In the genomic region with DNA sequence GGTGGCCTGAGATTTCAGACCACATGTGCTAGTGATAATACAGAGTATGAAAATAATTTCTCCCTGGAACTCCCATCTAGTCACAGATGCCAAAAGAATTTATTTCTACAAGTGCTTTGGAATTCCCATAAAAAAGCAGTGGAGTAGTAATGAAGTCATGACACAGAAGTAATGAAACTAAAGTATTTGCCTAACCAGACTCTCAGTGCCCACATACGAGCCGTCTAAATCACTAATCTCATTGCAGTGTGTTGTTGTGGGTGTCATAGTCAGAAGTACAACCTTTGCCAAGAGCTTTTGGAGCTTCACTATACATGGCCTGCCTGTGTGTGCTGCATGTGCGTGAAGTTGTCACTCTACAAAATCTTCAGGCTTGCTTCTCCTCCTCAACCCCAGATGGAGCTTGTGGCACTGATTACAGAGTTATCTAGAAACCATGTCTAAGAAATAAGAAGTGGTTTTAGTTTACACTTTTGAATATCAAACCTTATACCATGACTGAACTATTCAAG, we compare ENCODE assay signal across 19 mouse cellular contexts.
DNase-seq lines count a peak whose midpoint lies in the region; ATAC-seq lines count a peak whose summit lies in the region.
"Had no signal": no experiment of that assay in that cellular context is flagged by ENCODE, and none has a peak within 500 bp of the region (broad histone marks: within the 10 kb centered on the region; RNA-seq: fewer than 3 reads in every experiment).

No protein-coding gene starts in this region.

- H3K9me3 ChIP-seq in forebrain, embryonic 16.5 days (ENCODE audit: control insufficient read depth, low read length), result no peaks in the 10 kb centered on the region
- no peaks in the 10 kb centered on the region for H3K9me3 ChIP-seq in forebrain, embryonic 15.5 days
- no peaks in the 10 kb centered on the region for H3K9me3 ChIP-seq in limb, embryonic 13.5 days
- H3K9me3 ChIP-seq in limb, embryonic 10.5 days (replicated peaks), result no peaks in the 10 kb centered on the region
- no peaks in the 10 kb centered on the region for H3K9me3 ChIP-seq in limb, embryonic 15.5 days
- H3K9me3 ChIP-seq: embryonic facial prominence, embryonic 13.5 days; forebrain, embryonic 12.5 days had no signal

- no peak overlapping the region for H3K4me3 ChIP-seq in forebrain, embryonic 16.5 days (replicated peaks; ENCODE audit: low read length)
- H3K4me3 ChIP-seq in forebrain, embryonic 15.5 days, result no peak overlapping the region
- no peak overlapping the region for H3K4me3 ChIP-seq in limb, embryonic 13.5 days
- no peak overlapping the region for H3K4me3 ChIP-seq in limb, embryonic 10.5 days
- no peak overlapping the region for H3K4me3 ChIP-seq in limb, embryonic 15.5 days
- H3K4me3 ChIP-seq: embryonic facial prominence, embryonic 13.5 days; forebrain, embryonic 12.5 days had no signal

- H3K27me3 ChIP-seq in forebrain, embryonic 16.5 days (replicated peaks; ENCODE audit: control insufficient read depth, insufficient read depth, low read length), result no peaks in the 10 kb centered on the region
- H3K27me3 ChIP-seq in forebrain, embryonic 15.5 days, result no peaks in the 10 kb centered on the region
- H3K27me3 ChIP-seq in limb, embryonic 13.5 days, result no peaks in the 10 kb centered on the region
- H3K27me3 ChIP-seq in limb, embryonic 10.5 days (ENCODE audit: low read depth, poor library complexity, severe bottlenecking), result no peaks in the 10 kb centered on the region
- no peaks in the 10 kb centered on the region for H3K27me3 ChIP-seq in limb, embryonic 15.5 days
- H3K27me3 ChIP-seq: embryonic facial prominence, embryonic 13.5 days; forebrain, embryonic 12.5 days had no signal

- DNase-seq in frontal cortex, postnatal 36 days (ENCODE audit: low spot score in 2 of 2), result no peak
- no peak for DNase-seq in limb, embryonic 10.5 days (ENCODE audit: low spot score)
- DNase-seq in cerebellum, adult 9-10 months, result no peak
- DNase-seq: adrenal gland, adult 2 months; adrenal gland, postnatal 10 days; adrenal gland, postnatal 25 days; cerebellum, adult 11 months; cerebellum, adult 18-20 months; cerebellum, adult 8-10 months; cerebellum, postnatal 10 days; cerebellum, postnatal 25 days had no signal

- WGBS in forebrain, embryonic 16.5 days, result 83% methylated on average over 3 of the region's 3 CpGs
- 83% methylated on average over 3 of the region's 3 CpGs for WGBS in forebrain, embryonic 15.5 days
- WGBS in limb, embryonic 13.5 days, result 39% methylated on average over 3 of the region's 3 CpGs
- WGBS in limb, embryonic 10.5 days, result 92% methylated on average over 3 of the region's 3 CpGs
- WGBS in limb, embryonic 15.5 days, result 23% methylated on average over 3 of the region's 3 CpGs

- no peaks in the 10 kb centered on the region for H3K4me1 ChIP-seq in forebrain, embryonic 16.5 days (replicated peaks; ENCODE audit: control insufficient read depth, insufficient read depth, low read length)
- H3K4me1 ChIP-seq in forebrain, embryonic 15.5 days, result no peaks in the 10 kb centered on the region
- peaks cover 5% of the 10 kb centered on the region for H3K4me1 ChIP-seq in limb, embryonic 13.5 days
- no peaks in the 10 kb centered on the region for H3K4me1 ChIP-seq in limb, embryonic 10.5 days
- H3K4me1 ChIP-seq in limb, embryonic 15.5 days, result peaks cover 3% of the 10 kb centered on the region; the same call in 1 of the 2 replicates
- H3K4me1 ChIP-seq: forebrain, embryonic 12.5 days had no signal

- no peak overlapping the region for H3K27ac ChIP-seq in forebrain, embryonic 16.5 days (ENCODE audit: low read length)
- no peak overlapping the region for H3K27ac ChIP-seq in forebrain, embryonic 15.5 days (replicated peaks)
- H3K27ac ChIP-seq in limb, embryonic 13.5 days, result no peak overlapping the region
- no peak overlapping the region for H3K27ac ChIP-seq in limb, embryonic 10.5 days
- H3K27ac ChIP-seq in limb, embryonic 15.5 days, result no peak overlapping the region
- H3K27ac ChIP-seq: embryonic facial prominence, embryonic 13.5 days; forebrain, embryonic 12.5 days had no signal

- H3K9ac ChIP-seq in forebrain, embryonic 16.5 days (replicated peaks; ENCODE audit: low read depth, low read length), result no peak overlapping the region
- no peak overlapping the region for H3K9ac ChIP-seq in forebrain, embryonic 15.5 days (replicated peaks)
- no peak overlapping the region for H3K9ac ChIP-seq in limb, embryonic 13.5 days
- H3K9ac ChIP-seq in limb, embryonic 15.5 days, result no peak overlapping the region
- H3K9ac ChIP-seq: embryonic facial prominence, embryonic 13.5 days; forebrain, embryonic 12.5 days had no signal

- peak; percentile 51 for ATAC-seq in forebrain, embryonic 16.5 days
- no peak; the same call in 1 of the 2 replicates for ATAC-seq in forebrain, embryonic 15.5 days (replicated peaks)
- ATAC-seq in frontal cortex, adult (ENCODE audit: low TSS enrichment), result peak; percentile 67
- ATAC-seq in limb, embryonic 13.5 days (ENCODE audit: low FRiP score, low read depth), result peak; percentile 36; the same call in 1 of the 2 replicates
- ATAC-seq in limb, embryonic 15.5 days (ENCODE audit: insufficient number of reproducible peaks, low FRiP score, low TSS enrichment, low read depth), result peak; percentile 58; the same call in 1 of the 2 replicates
- ATAC-seq: forebrain, embryonic 14.5 days had no signal

- peaks cover 3% of the 10 kb centered on the region; the same call in 1 of the 2 replicates for H3K36me3 ChIP-seq in forebrain, embryonic 16.5 days (ENCODE audit: control insufficient read depth, insufficient read depth)
- H3K36me3 ChIP-seq in forebrain, embryonic 15.5 days, result peaks cover 3% of the 10 kb centered on the region; the same call in 1 of the 2 replicates
- peaks cover 21% of the 10 kb centered on the region for H3K36me3 ChIP-seq in limb, embryonic 13.5 days
- peaks cover 17% of the 10 kb centered on the region for H3K36me3 ChIP-seq in limb, embryonic 10.5 days
- H3K36me3 ChIP-seq in limb, embryonic 15.5 days, result peaks cover 11% of the 10 kb centered on the region; the same call in 1 of the 2 replicates

- H3K4me2 ChIP-seq in forebrain, embryonic 16.5 days (ENCODE audit: low read length), result no peak overlapping the region
- no peak overlapping the region for H3K4me2 ChIP-seq in forebrain, embryonic 15.5 days (replicated peaks)
- no peak overlapping the region for H3K4me2 ChIP-seq in limb, embryonic 13.5 days (replicated peaks)
- no peak overlapping the region for H3K4me2 ChIP-seq in limb, embryonic 15.5 days
- H3K4me2 ChIP-seq: embryonic facial prominence, embryonic 13.5 days; forebrain, embryonic 12.5 days had no signal
